Mouse (Mus musculus) heart, embryonic 16.5 days (tissue): ENCODE data around the gene Ergic1. TPM values are rescaled to one million over a fixed set of nuclear protein-coding genes. Genes with fewer than 3 reads are reported as not detected.
A peak's percentile ranks its signal among the peaks of the same experiment; 100 is the strongest.

Experiments used
- ATAC-seq: fragments of 200-750 bp; cut with Nextera tagmentation; replicated peaks from 2 replicates; pipeline ENCODE4 v1.8.0; 2017; ENCODE audit warnings: moderate number of reproducible peaks; ENCODE audit not compliant: insufficient read depth, low FRiP score; ENCODE audit errors: extremely low read depth
- H3K27ac ChIP-seq: fragments of 300-500 bp; sonication (generic); 2 replicates; pipeline ENCODE4 v1.5.1; 2014; ENCODE audit warnings: mild to moderate bottlenecking, low read length, control low read depth, moderate library complexity
- H3K27me3 ChIP-seq: fragments of 300-500 bp; sonication (generic); 2 replicates; pipeline ENCODE4 v1.6.1; 2014; ENCODE audit warnings: low read length, mixed read lengths; ENCODE audit not compliant: control insufficient read depth, insufficient read depth
- H3K36me3 ChIP-seq: fragments of 300-500 bp; sonication (generic); 2 replicates; pipeline ENCODE4 v1.6.1; 2014; ENCODE audit not compliant: control insufficient read depth, insufficient read depth
- H3K4me1 ChIP-seq: fragments of 300-500 bp; sonication (generic); 2 replicates; pipeline ENCODE4 v1.6.1; 2014; ENCODE audit warnings: low read length, mixed read lengths; ENCODE audit not compliant: control insufficient read depth, insufficient read depth
- H3K4me2 ChIP-seq: fragments of 300-500 bp; sonication (generic); 2 replicates; pipeline ENCODE4 v1.6.1; 2014; ENCODE audit warnings: low read depth, mild to moderate bottlenecking, control low read depth, low read length
- H3K4me3 ChIP-seq: fragments of 300-500 bp; sonication (generic); 2 replicates; pipeline ENCODE4 v1.5.1; 2014; ENCODE audit warnings: mild to moderate bottlenecking, control low read depth, low read length
- H3K9ac ChIP-seq: fragments of 300-500 bp; sonication (generic); 2 replicates; pipeline ENCODE4 v1.6.1; 2014; ENCODE audit warnings: low read length, control low read depth
- H3K9me3 ChIP-seq: fragments of 300-500 bp; sonication (generic); replicated peaks from 2 replicates; pipeline ENCODE4 v1.6.1; 2016; ENCODE audit warnings: low read length; ENCODE audit not compliant: control insufficient read depth
- WGBS: fragments of 180-500 bp; shearing (Covaris S2); extraction: QIAGEN DNeasy Blood & Tissue Kit; methylation state at CpG from one replicate; pipeline ENCODE4 v1.1.7; 2014; 5-methylcytosine and 5-hydroxymethylcytosine counted together
- polyA plus RNA-seq: library from polyadenylated mRNA; unstranded; fragments of >200 nt; fragmentation: Nextera tagmentation; extraction: Ambion mirVana; gene quantifications from 2 replicates; pipeline ENCODE4 v1.2.1, GENCODE M21; 2015

Gene Ergic1
- polyA plus RNA-seq, 1 experiment from 2014 or later = 84.9 TPM

DNA sequence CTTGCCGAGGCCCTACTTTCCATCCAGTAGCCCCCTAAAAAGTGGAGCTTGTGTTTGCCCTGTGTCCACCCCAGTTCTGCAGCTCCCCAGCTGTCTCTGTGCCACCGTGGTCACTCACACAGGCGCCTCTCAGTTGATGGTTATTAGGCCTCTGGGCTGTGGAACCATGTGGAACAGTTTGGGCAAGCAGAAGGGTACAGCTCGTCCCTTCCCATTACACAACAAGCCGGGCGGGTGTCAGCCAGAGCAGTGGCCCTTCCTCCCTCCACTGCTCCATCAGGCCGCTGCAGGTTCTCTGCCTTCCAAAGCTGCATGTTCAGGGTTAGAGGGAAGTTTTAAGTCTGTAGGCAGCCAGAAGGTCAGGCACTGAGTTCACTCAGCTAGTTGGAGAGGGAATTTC, 129.8 kb downstream of the Ergic1 start:
- no peak overlapping the region for H3K4me3 ChIP-seq
- ATAC-seq = no peak
- 89% methylated on average over 7 of the region's 7 CpGs for WGBS

DNA sequence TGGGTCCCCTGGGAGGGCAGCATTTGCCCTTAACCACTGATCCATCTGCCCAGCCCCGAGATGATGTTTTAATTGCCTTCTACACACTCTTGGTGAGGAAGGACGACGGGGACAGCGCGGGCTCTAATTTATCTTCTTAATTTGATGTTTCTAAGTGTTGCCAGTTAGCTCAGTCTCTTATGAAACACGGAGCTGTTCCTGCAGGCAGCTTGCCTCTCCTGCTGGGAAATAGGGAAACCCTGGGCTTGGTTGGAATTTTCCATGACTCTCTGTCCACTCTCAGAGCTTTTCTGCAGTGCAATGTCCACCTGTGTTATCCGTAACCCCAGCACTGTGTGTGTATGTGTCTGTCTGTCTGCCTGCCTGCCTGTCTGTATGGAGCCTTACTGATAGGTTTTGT, 132.1 kb downstream of the Ergic1 start:
- Histone ChIP-seq H3K4me1 (peaks cover 26% of the 10 kb centered on the region), H3K9ac (0 out of 2 replicates have a peak overlapping the region, but pooled peaks have one; percentile 7), H3K27ac (no peak overlapping the region), H3K36me3 (peaks cover 17% of the 10 kb centered on the region), H3K4me2 (no peak overlapping the region), H3K9me3 (no peaks in the 10 kb centered on the region), H3K27me3 (no peaks in the 10 kb centered on the region), H3K4me3 (no peak overlapping the region)
- 75% methylated on average over 7 of the region's 7 CpGs for WGBS
- ATAC-seq = no peak

More for the DNA sequence above, 129.8 kb downstream of the Ergic1 start:
- no peak overlapping the region for H3K4me2 ChIP-seq
- H3K27ac ChIP-seq = no peak overlapping the region
- H3K9ac ChIP-seq = no peak overlapping the region
- peaks cover 24% of the 10 kb centered on the region for H3K4me1 ChIP-seq
- H3K36me3 ChIP-seq = peaks cover 6% of the 10 kb centered on the region; the same call in 1 of the 2 replicates
- H3K9me3 ChIP-seq = no peaks in the 10 kb centered on the region
- no peaks in the 10 kb centered on the region for H3K27me3 ChIP-seq

DNA sequence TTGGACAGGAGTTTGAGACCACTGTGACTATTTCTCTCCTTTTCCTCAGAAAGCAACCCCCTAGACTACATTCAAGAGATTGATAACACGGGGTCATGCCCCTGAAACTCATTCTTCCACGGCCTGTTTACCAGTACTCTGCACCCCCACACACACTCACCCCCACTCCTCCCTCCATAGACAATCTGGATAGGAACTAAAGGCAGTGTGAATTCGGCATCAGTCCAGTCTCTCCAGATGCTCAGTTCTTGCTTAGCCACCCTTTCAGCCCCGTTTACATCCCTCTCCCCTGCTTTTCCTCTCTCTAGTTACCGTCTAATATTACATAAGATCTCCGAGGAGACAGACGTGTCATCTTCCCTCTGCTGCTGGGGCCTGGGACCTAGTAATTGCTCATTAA, 132.9 kb downstream of the Ergic1 start:
- H3K27me3 ChIP-seq = no peaks in the 10 kb centered on the region
- WGBS = 65% methylated on average over 7 of the region's 7 CpGs

DNA sequence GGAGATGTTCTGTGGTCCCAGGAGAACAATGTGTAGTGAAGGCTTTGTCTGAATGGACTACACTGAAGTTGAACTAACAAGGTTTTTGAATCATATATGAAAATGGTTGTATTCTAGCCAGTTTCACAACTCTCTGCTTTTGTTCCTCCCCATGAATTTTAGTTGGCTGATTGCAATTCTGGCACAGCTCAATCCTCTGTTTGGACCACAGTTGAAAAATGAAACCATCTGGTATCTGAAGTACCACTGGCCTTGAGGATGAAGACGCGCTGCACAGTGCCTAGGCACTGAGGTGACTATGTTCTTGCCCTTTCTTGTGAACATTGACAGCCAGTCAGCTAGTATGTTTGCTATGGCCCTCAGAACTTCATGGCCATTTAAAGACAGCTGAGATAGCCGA, 133.9 kb downstream of the Ergic1 start:
- Histone ChIP-seq H3K9me3 (no peaks in the 10 kb centered on the region), H3K27me3 (no peaks in the 10 kb centered on the region), H3K4me1 (peaks cover 23% of the 10 kb centered on the region), H3K4me2 (no peak overlapping the region), H3K36me3 (peaks cover 22% of the 10 kb centered on the region), H3K4me3 (no peak overlapping the region), H3K9ac (no peak overlapping the region), H3K27ac (no peak overlapping the region)
- ATAC-seq = no peak
- WGBS = 93% methylated on average over 3 of the region's 3 CpGs

More for the DNA sequence above, 132.9 kb downstream of the Ergic1 start:
- H3K4me3 ChIP-seq = no peak overlapping the region
- H3K4me1 ChIP-seq = peaks cover 24% of the 10 kb centered on the region
- peaks cover 22% of the 10 kb centered on the region for H3K36me3 ChIP-seq
- no peak overlapping the region for H3K4me2 ChIP-seq
- no peak overlapping the region for H3K9ac ChIP-seq
- no peaks in the 10 kb centered on the region for H3K9me3 ChIP-seq
- no peak overlapping the region for H3K27ac ChIP-seq
- ATAC-seq = no peak

DNA sequence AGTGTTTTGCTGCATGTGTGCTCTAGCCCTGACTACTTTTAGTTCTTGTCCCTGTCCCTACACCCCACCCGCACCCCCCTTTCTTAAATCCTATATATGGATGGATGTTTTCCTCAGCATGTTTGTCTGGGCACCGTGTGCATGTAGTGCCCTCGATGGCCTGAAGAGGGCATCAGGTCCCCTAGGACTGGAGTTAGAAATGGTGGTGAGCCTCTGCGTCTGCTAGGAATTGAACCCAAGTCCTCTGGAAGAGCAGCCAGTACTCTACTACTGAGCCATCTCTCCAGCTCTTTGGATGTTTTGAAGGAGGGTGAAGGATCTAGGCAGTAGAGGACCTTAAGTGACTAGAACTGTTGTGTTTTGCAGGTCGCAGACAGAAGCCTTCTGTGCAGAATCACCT, 137.6 kb downstream of the Ergic1 start:
- 89% methylated on average over 5 of the region's 5 CpGs for WGBS
- no peak overlapping the region for H3K27ac ChIP-seq

DNA sequence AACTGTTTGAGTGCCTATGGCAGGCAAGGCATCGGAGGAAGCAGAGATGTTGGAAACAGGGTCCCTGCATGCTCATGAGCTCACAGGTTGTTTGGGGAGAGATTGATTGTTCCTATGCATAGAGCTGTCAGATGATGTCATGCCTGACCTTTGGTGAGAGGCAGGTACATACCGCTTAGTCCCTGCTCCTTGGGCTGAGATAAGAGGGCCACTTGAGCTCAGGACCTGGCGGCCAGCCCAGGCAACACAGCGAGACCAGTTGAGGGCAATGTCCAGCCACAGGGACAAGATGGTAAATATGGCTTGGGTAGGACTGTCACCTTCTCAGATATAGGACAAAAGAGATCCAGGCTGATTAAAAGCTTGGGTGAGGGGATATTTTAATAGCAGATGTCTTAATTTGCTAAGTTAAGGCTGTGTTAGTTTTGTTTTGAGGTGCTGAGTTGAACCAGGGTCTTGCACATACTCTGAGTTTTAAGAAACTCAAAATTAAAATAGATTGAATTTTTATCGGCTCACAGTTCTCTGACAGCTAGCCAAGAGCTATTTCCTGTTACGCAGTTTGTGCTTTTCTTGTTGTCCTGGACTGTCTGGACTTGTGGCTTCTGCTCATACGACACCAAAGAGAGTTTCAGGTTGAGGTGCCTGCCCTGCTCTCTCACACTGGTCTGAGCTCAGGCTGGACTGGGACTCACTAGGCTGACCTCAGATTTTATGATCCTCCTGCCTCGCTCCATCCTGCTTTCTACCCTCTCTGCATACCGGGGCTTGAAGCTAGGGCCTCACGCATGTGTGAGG, 138.7 kb downstream of the Ergic1 start:
- Histone ChIP-seq H3K9me3 (no peaks in the 10 kb centered on the region), H3K27ac (peak overlapping the region; percentile 26), H3K4me2 (no peak overlapping the region), H3K4me1 (peaks cover 35% of the 10 kb centered on the region), H3K9ac (no peak overlapping the region), H3K4me3 (no peak overlapping the region), H3K36me3 (peaks cover 24% of the 10 kb centered on the region), H3K27me3 (no peaks in the 10 kb centered on the region)
- peak; percentile 73 for ATAC-seq
- WGBS = 54% methylated on average over 10 of the region's 10 CpGs

More for the DNA sequence above, 137.6 kb downstream of the Ergic1 start:
- no peak for ATAC-seq
- no peak overlapping the region for H3K4me2 ChIP-seq
- no peaks in the 10 kb centered on the region for H3K27me3 ChIP-seq
- no peak overlapping the region for H3K4me3 ChIP-seq
- H3K36me3 ChIP-seq = peaks cover 22% of the 10 kb centered on the region
- no peaks in the 10 kb centered on the region for H3K9me3 ChIP-seq
- H3K9ac ChIP-seq = no peak overlapping the region
- peaks cover 38% of the 10 kb centered on the region for H3K4me1 ChIP-seq

DNA sequence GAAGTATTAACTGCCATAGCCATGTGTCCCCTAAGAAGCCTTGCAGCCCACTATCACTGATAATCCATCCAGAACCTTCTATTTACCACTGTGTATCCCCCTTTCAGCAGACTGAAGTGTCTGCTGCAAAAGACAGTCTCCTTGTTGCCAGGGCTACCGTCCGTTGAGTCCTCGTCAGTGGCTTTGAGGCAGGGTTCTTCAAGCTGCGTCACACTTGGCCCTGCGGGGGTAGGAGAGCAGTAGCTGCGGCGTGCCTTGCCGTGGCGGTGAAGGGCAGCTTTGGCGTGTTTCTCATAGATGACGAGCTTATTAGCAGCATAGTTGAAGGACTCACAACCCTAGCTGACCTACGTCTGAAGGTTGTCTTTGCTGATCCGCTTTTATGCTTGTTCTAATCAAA, 140.3 kb downstream of the Ergic1 start:
- no peaks in the 10 kb centered on the region for H3K9me3 ChIP-seq
- H3K4me2 ChIP-seq = no peak overlapping the region
- peak overlapping the region; percentile 48 for H3K27ac ChIP-seq
- H3K4me3 ChIP-seq = no peak overlapping the region
- peaks cover 42% of the 10 kb centered on the region for H3K4me1 ChIP-seq
- 53% methylated on average over 13 of the region's 13 CpGs for WGBS
- ATAC-seq = no peak
- no peaks in the 10 kb centered on the region for H3K27me3 ChIP-seq
- peak overlapping the region; percentile 54 for H3K9ac ChIP-seq
- H3K36me3 ChIP-seq = peaks cover 19% of the 10 kb centered on the region

DNA sequence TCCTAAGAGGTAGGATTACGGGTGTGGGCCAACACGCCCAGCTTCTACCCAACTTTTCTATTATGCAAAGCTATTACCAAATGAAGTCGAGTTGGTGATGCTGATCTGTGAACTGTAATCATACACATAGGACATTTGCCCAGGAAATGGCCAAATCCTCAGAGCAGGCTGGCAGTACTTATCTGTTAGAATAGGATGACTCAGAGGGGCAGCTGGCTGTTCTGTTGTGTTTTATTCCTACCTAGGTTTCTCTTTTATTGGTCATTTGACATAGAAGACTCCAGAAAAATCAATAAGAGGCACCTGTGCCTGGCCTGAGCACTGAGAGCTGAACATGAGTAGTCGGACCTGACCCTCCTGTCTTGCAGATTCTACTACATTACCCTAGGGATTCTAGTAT, 141.3 kb downstream of the Ergic1 start:
- H3K27ac ChIP-seq = no peak overlapping the region
- WGBS = 81% methylated on average over 4 of the region's 4 CpGs
- peaks cover 42% of the 10 kb centered on the region for H3K4me1 ChIP-seq

DNA sequence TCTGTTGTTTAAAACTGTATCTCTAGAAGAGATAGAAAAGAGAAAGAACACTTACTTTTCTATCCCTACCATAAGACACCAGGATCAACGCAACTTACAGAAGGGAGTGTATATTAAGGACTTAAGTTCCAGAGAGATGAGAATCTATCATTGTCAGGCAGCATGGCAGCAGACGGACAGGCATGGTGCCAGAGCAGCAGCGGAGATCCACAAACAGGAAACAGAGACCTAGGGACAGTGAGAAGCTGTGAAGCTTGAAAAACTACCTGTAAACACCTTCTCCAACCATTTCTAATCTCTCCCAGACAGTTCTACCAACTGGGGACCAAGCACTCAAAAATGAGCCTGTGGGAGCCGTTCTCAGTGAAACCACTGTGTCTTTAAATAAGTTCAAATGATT, 142.4 kb downstream of the Ergic1 start:
- Histone ChIP-seq H3K27ac (no peak overlapping the region), H3K4me3 (no peak overlapping the region), H3K9ac (no peak overlapping the region), H3K4me1 (peaks cover 39% of the 10 kb centered on the region), H3K27me3 (no peaks in the 10 kb centered on the region), H3K4me2 (no peak overlapping the region), H3K36me3 (peaks cover 7% of the 10 kb centered on the region; the same call in 1 of the 2 replicates), H3K9me3 (no peaks in the 10 kb centered on the region)
- ATAC-seq = no peak
- 79% methylated on average over 4 of the region's 4 CpGs for WGBS

More for the DNA sequence above, 141.3 kb downstream of the Ergic1 start:
- H3K9me3 ChIP-seq = no peaks in the 10 kb centered on the region
- no peaks in the 10 kb centered on the region for H3K27me3 ChIP-seq
- no peak overlapping the region for H3K9ac ChIP-seq
- peaks cover 14% of the 10 kb centered on the region for H3K36me3 ChIP-seq
- H3K4me3 ChIP-seq = no peak overlapping the region
- no peak overlapping the region for H3K4me2 ChIP-seq
- ATAC-seq = no peak
